Mouse (Mus musculus): Measurements from ENCODE around the gene Dppa4. TPM values are rescaled to one million over a fixed set of nuclear protein-coding genes. Genes with fewer than 3 reads are reported as not detected.

Gene Dppa4
- total RNA-seq (2023) = not detected

GRCm38 (mm10) chr16:48283517-48283916 lies at the start of gene Dppa4:
Dppa4 (plus strand) TSS chr16:48283733.

GRCm38 (mm10) chr16:48303509-48303908 lies 20.0 kb downstream of the Dppa4 start, which contains the start of gene Dppa2:
Dppa2 (plus strand) TSS chr16:48303908.

Other genes starting within 250 kb of the Dppa4 start
- not detected for gene Dppa2, start 20.2 kb downstream of the Dppa4 start, total RNA-seq (2023)
- gene Gm5485, start 128.7 kb downstream of the Dppa4 start, total RNA-seq (2023) = not detected
- not detected for gene Morc1, start 147.5 kb downstream of the Dppa4 start, total RNA-seq (2023)